Mouse (Mus musculus) ES-CJ7 (cell line): ENCODE measurements around the gene Mob3a.

Source experiments
- DNase-seq: peaks from one replicate; pipeline ENCODE4 v3.0.0; 2011; ENCODE audit warnings: low read depth, low spot score

Gene Mob3a

GRCm38 (mm10) chr10:80701721-80702535 is at the start of gene Mob3a, which contains the start of gene Izumo4:
Gene Mob3a (minus strand): TSS chr10:80701977.
Gene Izumo4 (plus strand): TSS chr10:80702184.
- peak; percentile 99 for DNase-seq

DNA sequence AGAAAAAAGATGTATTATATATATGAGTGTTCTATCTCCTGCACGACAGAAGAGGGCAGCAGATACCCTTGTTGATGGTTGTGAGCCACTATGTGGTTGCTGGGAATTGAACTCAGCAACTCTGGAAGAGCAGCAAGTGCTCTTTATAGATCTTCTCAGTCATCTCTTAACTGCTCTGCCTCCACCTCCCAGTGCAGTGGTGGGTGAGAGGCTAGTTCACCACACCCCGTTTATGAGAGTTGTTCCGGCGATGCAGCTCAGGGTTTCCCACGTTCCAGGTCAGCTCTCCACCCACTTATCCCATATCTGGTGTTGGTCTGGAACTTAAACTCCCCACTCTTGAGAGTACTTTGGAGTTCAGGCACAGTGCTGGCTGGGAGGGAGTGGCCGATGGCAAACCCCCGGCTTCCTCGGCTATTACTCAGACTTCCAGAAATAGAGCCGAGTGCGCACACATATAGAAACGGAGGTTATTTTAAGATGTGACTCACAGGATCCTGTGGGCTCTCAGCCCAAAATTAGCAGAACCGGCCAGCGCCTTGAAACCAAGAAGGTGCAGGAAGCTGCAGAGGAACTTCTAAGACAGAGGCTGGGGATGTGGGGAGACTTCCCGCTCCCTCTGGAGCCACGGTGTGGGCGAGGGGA is 49.5 kb upstream of the Mob3a start:
- peak; percentile 76 for DNase-seq

- DNase-seq: peak; percentile 83
These were observed 46.8 kb upstream of the Mob3a start for GRCm38 (mm10) chr10:80748609-80749008.

DNA sequence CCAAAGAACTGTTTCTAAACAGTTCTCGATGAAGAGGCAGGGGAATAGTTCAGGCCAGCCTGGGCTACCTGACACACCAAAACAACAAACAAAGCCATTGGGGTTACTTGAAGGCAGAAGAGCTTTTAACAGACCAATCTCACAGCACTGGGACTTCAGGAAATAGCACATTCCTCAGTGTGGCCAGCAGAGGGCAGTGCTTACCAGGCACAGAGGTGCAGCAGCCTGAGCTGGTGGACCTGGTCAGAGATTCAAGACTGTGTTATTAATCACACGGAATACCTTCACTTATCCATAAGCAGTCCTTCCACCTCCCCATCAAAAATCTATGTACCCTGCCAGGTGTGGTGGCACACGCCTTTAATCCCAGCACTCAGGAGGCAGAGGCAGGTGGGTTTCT is 45.6 kb upstream of the Mob3a start:
- peak; percentile 82 for DNase-seq

GRCm38 (mm10) chr10:80744262-80744661 is 42.5 kb upstream of the Mob3a start:
- peak; percentile 84 for DNase-seq

DNA sequence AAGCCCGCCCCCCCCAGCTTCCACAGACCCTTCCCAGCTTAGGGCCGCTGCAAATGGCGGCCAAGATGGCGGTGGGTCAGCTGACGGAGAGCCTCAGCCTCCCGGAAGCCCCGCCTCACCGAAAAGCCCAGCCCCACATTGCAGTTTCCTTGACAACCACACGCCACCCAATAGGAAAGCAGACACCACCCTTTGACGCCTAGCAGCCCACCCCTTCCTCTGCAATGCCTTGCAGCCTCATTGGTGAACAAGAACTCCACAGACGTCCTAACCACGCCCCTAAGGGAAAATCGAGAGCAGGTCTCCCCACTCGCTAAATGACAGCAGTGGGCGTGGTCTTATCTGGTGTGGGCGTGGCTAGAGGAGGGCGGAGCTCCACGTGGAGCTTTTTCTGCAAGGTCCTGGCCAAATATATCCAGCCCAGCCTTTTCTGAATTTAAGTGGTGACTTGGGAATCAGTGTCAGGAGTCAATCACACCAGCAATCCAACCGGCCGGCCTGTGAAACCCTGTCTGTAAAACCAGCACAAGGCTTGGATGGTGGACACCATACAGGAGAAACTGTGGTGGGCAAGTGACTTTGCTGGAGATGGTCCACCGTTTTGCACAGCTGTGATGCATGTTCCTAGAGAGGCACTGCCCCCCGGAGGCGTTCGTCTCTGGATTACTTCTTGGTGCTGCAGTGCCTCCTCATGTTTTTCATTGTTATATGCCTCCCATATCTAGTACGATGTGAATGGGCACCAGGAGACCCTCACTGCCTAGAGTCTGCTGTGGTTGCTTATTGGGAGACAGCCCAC is 40.6 kb upstream of the Mob3a start, which contains the start of gene Ap3d1:
Gene Ap3d1, minus strand, starts transcription at position 85 of the 799 bp plus-strand sequence.
- DNase-seq: peak; percentile 100

DNA sequence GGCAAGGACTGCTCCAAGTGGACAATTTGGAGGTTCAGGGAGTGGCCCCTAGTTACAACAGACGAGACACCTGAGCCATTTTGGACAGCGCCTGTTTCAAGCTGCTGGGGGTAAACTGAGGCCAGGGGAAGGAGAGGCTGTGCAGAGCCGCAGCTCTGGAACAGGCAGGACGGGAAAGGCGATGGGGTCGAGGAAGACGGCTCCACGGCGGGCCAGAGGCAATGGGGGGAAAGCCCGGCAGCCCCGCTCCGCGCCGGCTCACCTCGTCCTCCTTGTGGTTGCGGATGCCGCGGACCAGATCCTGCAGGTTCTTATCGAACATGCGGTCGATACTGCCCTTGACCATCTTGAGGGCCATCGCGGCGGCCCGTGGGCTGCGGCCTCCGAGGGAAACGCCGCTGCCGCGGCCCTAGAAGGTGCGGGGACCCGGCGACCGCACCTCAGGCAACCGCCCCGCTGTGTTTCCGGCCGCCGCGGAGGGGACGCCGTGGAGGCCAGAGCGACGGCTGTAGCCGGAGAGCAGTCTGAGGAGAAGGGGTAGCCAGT is 39.9 kb upstream of the Mob3a start:
- no peak for DNase-seq

GRCm38 (mm10) chr10:80741146-80741545 is 39.4 kb upstream of the Mob3a start:
- no peak for DNase-seq

DNA sequence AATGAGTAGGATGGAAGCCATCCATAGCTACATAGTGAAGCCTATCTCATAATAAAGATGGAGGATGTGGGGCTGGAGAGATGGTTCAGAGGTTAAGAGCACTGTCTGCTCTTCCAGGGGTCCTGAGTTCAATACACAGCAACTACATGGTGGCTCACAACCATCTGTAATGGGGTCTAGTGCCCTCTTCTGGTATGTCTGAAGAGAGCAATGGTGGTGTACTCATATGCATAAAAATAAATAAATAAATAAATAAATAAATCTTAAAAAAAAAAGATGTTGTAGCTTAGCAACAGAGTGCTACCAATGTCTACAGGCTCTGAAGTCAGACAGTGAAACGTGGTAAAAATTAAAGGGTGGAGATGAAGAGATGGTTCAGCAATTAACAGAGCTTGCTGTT is 36.9 kb upstream of the Mob3a start:
- DNase-seq: peak; percentile 40

- no peak for DNase-seq
These were observed 35.0 kb upstream of the Mob3a start for GRCm38 (mm10) chr10:80736731-80737130.

DNA sequence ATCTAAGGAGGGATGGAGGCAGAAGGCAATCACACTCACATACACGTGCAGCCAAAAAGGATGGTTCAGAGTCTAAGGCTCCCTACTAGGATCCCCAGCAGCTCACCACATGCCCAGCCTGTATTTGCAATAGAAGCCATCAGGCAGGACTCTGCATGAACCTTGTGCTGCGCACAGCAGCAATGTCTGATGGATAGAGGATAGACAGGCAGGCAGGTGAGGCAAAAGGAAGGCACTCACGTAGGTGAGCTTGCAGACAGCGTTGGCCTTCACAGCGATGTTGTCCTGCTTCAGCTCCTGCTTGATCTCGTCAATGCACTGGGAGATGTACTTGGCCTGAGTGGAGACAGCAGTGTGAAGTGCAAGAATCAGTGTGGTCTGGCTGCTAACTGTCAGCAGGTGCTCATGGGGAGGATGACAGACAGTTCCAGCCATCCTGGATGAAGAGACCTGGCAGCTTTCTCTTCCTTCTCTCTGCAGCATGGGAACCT is 30.9 kb upstream of the Mob3a start:
- no peak for DNase-seq

- DNase-seq: no peak
These were observed 25.8 kb upstream of the Mob3a start for GRCm38 (mm10) chr10:80727369-80728127.

DNA sequence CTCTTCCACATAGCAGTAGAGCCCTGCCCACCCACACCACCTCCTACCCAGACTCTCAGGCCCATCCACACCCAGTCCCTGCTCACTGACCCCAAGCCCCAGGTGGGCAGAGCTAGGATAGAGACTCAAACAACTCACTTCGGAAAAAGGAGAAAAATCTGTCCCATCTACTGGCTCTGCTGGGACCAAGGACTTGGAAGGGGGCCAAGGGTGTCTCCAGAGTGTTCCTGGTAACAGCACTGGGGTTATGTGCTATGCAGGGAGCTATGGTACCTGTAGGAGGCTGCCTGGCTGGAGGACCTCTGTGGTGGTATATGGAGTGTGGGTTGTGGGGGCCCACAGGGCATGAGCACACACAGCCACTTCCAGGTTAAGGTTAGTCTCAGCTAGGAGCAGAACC is 15.5 kb upstream of the Mob3a start:
- DNase-seq: no peak

DNA sequence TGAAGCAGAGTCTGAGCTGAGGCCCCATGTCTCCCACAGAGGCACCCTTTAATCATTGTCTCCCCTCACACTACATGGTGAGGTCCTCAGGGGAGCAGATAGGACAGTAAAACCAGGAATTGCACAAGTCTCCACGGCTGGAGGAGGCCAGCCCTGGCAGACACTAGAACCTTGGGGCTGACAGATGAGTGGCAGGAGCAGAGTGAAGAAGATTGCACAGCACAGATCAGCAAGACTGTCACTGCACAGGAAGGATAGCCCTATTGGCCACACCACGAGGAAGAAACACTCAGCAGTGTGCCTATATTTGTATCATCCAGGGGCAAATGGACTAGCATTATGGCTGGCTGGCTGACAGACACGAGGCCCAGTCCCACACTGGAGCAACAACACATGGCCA is 9.1 kb upstream of the Mob3a start:
- no peak for DNase-seq

- DNase-seq: no peak
These were observed 3.7 kb upstream of the Mob3a start for GRCm38 (mm10) chr10:80705479-80705878.

DNA sequence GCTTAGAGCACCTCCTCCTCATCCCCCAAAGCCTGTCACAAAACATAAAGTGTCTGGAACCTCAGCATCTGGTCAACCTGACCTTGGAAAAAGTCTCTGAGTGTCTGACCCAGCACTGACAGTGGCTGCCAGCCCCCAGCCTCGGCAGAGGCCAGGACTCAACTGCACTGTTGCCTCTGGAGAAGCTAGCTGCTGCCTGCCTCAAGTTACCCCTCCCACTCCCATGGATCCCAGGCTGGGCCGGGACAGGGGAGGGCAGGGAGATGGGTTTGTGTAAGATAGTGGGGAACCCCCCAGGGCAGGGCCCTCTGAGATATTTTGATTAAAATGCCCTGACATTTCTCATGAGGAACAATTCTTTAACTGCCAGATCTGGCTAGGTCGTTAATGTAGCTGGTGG is 3.3 kb upstream of the Mob3a start:
- no peak for DNase-seq

GRCm38 (mm10) chr10:80704418-80704817 is 2.6 kb upstream of the Mob3a start:
- no peak for DNase-seq

GRCm38 (mm10) chr10:80703643-80704042 is 1.9 kb upstream of the Mob3a start:
- no peak for DNase-seq

DNA sequence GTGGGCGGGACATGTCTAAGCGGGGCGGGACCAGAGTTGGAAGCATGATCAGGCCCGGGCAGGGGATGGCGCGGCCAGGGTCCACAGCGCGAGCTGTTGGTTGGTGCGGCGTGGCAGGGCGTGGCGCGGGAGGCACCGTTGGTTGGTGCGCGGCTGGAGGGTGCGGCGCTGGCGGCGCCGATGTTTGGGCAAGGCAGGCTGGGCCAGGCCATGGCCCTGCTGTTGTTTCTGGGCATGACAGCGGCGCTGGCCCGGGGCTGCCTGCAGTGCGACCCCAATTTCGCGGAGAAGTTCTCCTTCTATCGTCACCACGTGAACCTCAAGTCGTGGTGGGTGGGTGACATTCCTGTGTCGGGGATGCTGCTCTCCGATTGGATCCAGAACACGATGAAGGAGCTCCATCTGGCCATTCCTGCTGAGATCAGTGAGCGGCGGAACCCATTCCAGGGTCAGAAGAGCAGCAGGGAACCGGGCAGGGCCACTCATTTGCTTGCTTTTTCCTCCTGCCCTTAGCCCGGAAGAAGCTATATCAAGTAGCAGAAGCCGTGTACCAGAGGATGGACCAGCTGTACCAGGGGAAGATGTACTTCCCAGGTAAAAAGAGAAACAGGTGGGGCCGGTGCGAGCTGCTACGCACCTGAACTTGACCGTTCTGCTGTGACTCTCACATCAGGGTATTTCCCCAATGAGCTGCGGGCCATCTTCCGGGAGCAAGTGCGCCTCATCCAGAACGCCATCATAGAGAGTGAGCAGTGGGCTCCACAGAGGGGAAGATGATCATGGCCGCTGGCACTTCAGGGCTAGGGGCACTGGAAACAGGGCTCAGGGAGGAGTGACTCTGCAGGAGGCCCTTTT is 986 bp upstream of the Mob3a start:
- DNase-seq: peak; percentile 92

DNA sequence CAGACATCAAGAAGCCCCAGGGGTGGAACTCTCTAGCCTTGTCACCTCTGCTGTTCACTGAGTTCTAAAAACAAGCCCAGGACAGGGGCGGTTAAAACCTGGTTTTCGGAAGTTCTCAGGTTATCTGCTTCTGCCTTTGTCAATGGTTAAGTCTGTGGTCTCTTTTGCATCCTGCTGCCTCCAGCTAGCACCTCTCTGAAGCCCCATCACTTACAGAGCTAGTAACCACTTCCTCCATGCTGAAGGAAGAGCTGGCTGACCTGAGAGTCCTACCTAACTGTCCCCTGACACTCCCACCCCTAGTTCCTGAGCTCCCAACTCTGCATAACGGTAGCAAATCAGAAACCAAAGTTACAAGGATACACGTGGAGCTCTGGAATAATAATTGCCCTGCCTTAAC is 1.0 kb downstream of the Mob3a start:
- peak; percentile 38 for DNase-seq
